Mouse (Mus musculus): ENCODE data around the gene Lsr.

DNA sequence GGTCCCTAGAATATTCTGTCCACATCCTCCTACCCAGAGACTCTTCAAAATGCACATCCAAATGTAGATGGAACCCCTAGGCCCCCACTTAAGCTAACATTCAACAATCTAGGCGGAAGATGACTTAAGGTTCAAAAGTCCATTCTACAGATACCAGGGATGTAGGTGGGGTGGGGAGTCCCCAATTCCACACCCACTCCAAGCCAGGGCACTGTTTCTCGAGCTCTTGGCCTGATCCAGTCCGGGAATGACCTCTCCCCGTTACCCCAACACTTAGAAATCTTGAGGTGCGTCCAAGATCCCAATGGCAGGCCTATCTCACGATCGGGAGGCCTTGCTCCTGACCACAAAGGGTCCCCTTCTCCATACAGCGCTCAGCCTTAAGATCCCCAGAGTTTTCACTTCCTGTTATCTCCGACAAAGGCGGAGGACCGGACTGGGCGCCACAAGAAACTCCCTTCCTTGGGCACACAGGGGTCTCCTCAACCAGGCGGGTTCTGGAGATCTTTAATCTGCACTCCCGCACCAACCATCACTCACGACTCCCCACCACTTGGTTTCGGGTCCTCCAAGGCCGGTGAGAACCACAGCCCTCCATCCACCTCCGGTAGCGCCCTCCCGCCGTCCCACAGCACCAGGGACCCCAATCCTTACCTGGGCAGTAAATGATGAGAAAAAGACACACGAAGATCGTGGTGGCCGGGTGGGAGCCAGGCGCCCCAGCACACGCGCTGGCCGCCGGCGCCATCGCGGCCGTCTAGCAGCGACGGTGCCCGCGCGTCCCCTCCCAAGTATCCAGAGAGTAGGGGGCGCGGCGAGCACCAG lies 626 bp downstream of the Lsr start:
- TF ChIP-seq CTCF (IDR thresholded peaks at IDR 0.05; ENCODE audit: borderline replicate concordance, control insufficient read depth, extremely low read depth, insufficient read depth, low read length, poor library complexity) (no peak), POLR2A (IDR thresholded peaks at IDR 0.05; ENCODE audit: control insufficient read depth, extremely low read depth, insufficient read depth, low read length, poor library complexity) (no peak)
